Mouse (Mus musculus): ENCODE results near the gene AW146154. TPM values are rescaled to one million over a fixed set of nuclear protein-coding genes. Genes with fewer than 3 reads are reported as not detected.
A peak's percentile ranks its signal among the peaks of the same experiment; 100 is the strongest.
"Not testable (repeated sequence)": the region's sequence is repeated elsewhere in the genome, so short reads cannot be mapped to it uniquely, and the experiment has no call there.

AW146154 gene
- polyA plus RNA-seq (2012; rRNA removed) = 6.8 and 8.7 TPM in 2 replicates

- DNase-seq (ENCODE audit: low read depth) = peak; percentile 64
These were observed at the start of gene AW146154, which contains the start of gene Gm20449 for GRCm38 (mm10) chr7:41499389-41500049. Gene AW146154, minus strand, starts transcription at chr7:41499890. Gene Gm20449, minus strand, starts transcription at chr7:41499417.

- no peak for DNase-seq (ENCODE audit: low read depth)
These were observed 13.0 kb upstream of the AW146154 start for GRCm38 (mm10) chr7:41512672-41513071.

GRCm38 (mm10) chr7:41512207-41512606, 12.5 kb upstream of the AW146154 start:
- DNase-seq (ENCODE audit: low read depth) = no peak

GRCm38 (mm10) chr7:41502402-41502801, 2.7 kb upstream of the AW146154 start:
- no peak for DNase-seq (ENCODE audit: low read depth)

- no peak for DNase-seq (ENCODE audit: low read depth)
These were observed 653 bp upstream of the AW146154 start for GRCm38 (mm10) chr7:41500151-41500934.

GRCm38 (mm10) chr7:41499018-41499388, 687 bp downstream of the AW146154 start:
- DNase-seq (ENCODE audit: low read depth) = not testable (repeated sequence)

- not testable (repeated sequence) for DNase-seq (ENCODE audit: low read depth)
These were observed 1.2 kb downstream of the AW146154 start for GRCm38 (mm10) chr7:41498464-41498863.

- DNase-seq (ENCODE audit: low read depth) = no peak
These were observed 1.8 kb downstream of the AW146154 start for GRCm38 (mm10) chr7:41497871-41498270.

GRCm38 (mm10) chr7:41451864-41452263, 47.8 kb downstream of the AW146154 start:
- DNase-seq (ENCODE audit: low read depth) = no peak

- not testable (repeated sequence) for DNase-seq (ENCODE audit: low read depth)
These were observed 51.1 kb downstream of the AW146154 start, which contains the start of gene Vmn2r57 for GRCm38 (mm10) chr7:41448596-41448995. Gene Vmn2r57, minus strand, starts transcription at chr7:41448696.

Other genes starting within 250 kb of the AW146154 start
- 4.6 and 5.2 TPM in 2 replicates for gene AI987944, start 106.5 kb downstream of the AW146154 start, polyA plus RNA-seq (2012; rRNA removed)
- gene Vmn2r57, start 51.2 kb downstream of the AW146154 start, polyA plus RNA-seq (2012; rRNA removed) = 0.18 and 0.24 TPM in 2 replicates
- 0.14 and 0.15 TPM in 2 replicates for gene Gm20449, start 473 bp downstream of the AW146154 start, polyA plus RNA-seq (2012; rRNA removed)
- gene Gm6871, start 73.8 kb upstream of the AW146154 start, polyA plus RNA-seq (2012; rRNA removed) = 0.70 and 0.81 TPM in 2 replicates
- gene 2610021A01Rik, start 99.3 kb upstream of the AW146154 start, polyA plus RNA-seq (2012; rRNA removed) = 4.8 and 7.2 TPM in 2 replicates
- gene Zfp788, start 133.3 kb upstream of the AW146154 start, polyA plus RNA-seq (2012; rRNA removed) = 2.0 and 2.2 TPM in 2 replicates

All from gonadal fat pad, adult 2 months (tissue).